Mouse (Mus musculus): ENCODE results near the gene Olfr1098. TPM values are rescaled to one million over a fixed set of nuclear protein-coding genes. Genes with fewer than 3 reads are reported as not detected.

The Olfr1098 gene
- polyA plus RNA-seq (2014; fragmentation: Nextera tagmentation; extraction: Ambion mirVana) = not detected in 2 replicates

DNA sequence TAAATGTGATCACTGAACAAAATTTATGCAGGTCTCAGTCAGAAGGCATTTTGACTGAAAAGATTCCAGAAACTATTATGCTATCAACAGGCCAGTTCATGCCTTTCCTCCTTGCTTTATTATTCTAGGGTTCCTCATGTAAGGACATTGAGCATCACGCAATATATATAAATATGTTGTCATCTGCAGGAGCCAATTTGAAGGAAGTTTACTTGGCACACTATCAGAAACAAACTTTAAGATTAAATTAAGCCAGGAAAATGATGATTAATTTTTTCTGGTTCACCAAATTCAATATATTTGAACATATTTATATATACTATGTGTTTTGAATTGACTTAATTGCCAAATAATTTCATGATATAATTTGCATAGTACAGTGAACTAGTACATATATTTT is at the start of gene Olfr1098:
Gene Olfr1098 (minus strand): TSS at position 101 of the 400 bp plus-strand sequence.
- WGBS = 87% methylated on average over 1 of the region's 1 CpGs
- DNase-seq (ENCODE audit: low spot score) = no peak
- H3K9me3 ChIP-seq (ENCODE audit: control insufficient read depth, low read length) = no peaks in the 10 kb centered on the region
- no peak for ATAC-seq (replicated peaks; ENCODE audit: low FRiP score, low TSS enrichment, low read depth)
- no peak within 1 kb of the TSS for H3K27ac ChIP-seq (ENCODE audit: low read depth)
- no peaks in the 10 kb centered on the region for H3K27me3 ChIP-seq (replicated peaks; ENCODE audit: control insufficient read depth, insufficient read depth, low read length)
- no peaks in the 10 kb centered on the region for H3K4me1 ChIP-seq (replicated peaks; ENCODE audit: control insufficient read depth, insufficient read depth, low read length)
- no peak within 1 kb of the TSS for H3K4me2 ChIP-seq (ENCODE audit: low read length)
- H3K9ac ChIP-seq (ENCODE audit: low read length) = no peak within 1 kb of the TSS
- no peak within 1 kb of the TSS for H3K4me3 ChIP-seq (ENCODE audit: low read depth, low read length)
- H3K36me3 ChIP-seq (ENCODE audit: control insufficient read depth, insufficient read depth, low read length) = no peaks in the 10 kb centered on the region

DNA sequence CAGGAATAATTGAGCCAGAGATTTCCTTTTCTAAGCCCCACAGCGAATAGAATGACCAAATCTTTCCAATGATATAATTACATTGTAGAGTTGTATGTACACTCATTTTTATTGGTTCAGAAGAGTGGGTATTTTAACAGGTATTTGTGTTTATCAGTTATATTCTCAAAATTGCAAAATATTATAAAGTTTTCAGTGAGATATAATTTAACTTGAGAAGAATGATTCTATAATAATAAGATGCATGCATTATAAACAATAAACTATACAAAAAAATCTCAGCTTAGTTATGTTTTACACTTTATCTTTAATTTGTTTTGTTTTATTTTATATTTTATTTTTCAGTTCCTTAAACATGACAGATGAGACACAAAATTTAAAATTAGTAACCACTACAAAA is 36.2 kb upstream of the Olfr1098 start, which contains the start of gene Olfr1099:
Gene Olfr1099 (minus strand): TSS at position 101 of the 400 bp plus-strand sequence.
- Histone ChIP-seq H3K9me3 (ENCODE audit: control insufficient read depth, low read length) (no peaks in the 10 kb centered on the region), H3K36me3 (ENCODE audit: control insufficient read depth, insufficient read depth, low read length) (no peaks in the 10 kb centered on the region), H3K4me2 (ENCODE audit: low read length) (no peak within 1 kb of the TSS), H3K4me3 (ENCODE audit: low read depth, low read length) (no peak within 1 kb of the TSS), H3K4me1 (replicated peaks; ENCODE audit: control insufficient read depth, insufficient read depth, low read length) (no peaks in the 10 kb centered on the region), H3K27ac (ENCODE audit: low read depth) (no peak within 1 kb of the TSS), H3K27me3 (replicated peaks; ENCODE audit: control insufficient read depth, insufficient read depth, low read length) (no peaks in the 10 kb centered on the region), H3K9ac (ENCODE audit: low read length) (no peak within 1 kb of the TSS)
- no peak for DNase-seq (ENCODE audit: low spot score)
- ATAC-seq (replicated peaks; ENCODE audit: low FRiP score, low TSS enrichment, low read depth) = no peak
- 85% methylated on average over 1 of the region's 1 CpGs for WGBS

DNA sequence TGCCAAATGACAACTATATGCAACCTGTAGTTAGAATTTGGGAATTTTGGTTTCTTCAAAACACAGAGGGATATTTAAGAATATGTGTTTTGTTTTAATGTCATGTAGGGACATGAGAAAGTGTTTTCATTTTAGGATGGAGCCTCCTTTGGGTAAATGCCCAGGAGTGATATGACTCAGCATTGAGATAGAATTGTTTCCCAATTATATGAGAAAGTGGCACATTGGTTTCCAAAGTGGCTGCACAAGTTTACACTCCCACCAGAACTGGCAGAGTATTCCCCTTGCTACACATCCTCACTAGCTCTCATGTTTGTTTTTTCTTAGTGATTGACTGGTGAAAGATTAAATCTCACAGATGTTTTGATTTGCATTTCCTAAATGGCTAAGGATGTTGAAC is 2.2 kb upstream of the Olfr1098 start:
- no peaks in the 10 kb centered on the region for H3K36me3 ChIP-seq (ENCODE audit: control insufficient read depth, insufficient read depth, low read length)
- ATAC-seq (replicated peaks; ENCODE audit: low FRiP score, low TSS enrichment, low read depth) (no peak), DNase-seq (ENCODE audit: low spot score) (no peak)
- no peaks in the 10 kb centered on the region for H3K9me3 ChIP-seq (ENCODE audit: control insufficient read depth, low read length)
- no peak overlapping the region for H3K4me2 ChIP-seq (ENCODE audit: low read length)
- H3K9ac ChIP-seq (ENCODE audit: low read length) = no peak overlapping the region
- H3K27ac ChIP-seq (ENCODE audit: low read depth) = no peak overlapping the region
- no peaks in the 10 kb centered on the region for H3K27me3 ChIP-seq (replicated peaks; ENCODE audit: control insufficient read depth, insufficient read depth, low read length)
- no peaks in the 10 kb centered on the region for H3K4me1 ChIP-seq (replicated peaks; ENCODE audit: control insufficient read depth, insufficient read depth, low read length)
- no peak overlapping the region for H3K4me3 ChIP-seq (ENCODE audit: low read depth, low read length)

DNA sequence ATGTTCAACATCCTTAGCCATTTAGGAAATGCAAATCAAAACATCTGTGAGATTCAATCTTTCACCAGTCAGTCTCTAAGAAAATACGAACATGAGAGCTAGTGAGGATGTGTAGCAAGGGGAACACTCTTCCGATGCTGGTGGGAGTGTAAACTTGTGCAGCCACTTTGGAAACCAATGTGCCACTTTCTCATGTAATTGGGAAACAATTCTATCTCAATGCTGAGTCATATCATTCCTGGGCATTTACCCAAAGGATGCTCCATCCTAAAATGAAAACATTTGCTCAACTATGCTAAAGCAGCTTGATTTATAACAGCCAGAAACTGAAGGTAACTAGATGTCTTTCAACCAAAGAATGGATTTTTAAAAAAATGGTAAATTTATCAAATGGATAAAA is 18.7 kb downstream of the Olfr1098 start:
- no peaks in the 10 kb centered on the region for H3K36me3 ChIP-seq (ENCODE audit: control insufficient read depth, insufficient read depth, low read length)
- WGBS = 88% methylated on average over 2 of the region's 2 CpGs
- no peak overlapping the region for H3K27ac ChIP-seq (ENCODE audit: low read depth)
- no peak for DNase-seq (ENCODE audit: low spot score)
- H3K4me3 ChIP-seq (ENCODE audit: low read depth, low read length) = no peak overlapping the region
- H3K4me2 ChIP-seq (ENCODE audit: low read length) = no peak overlapping the region
- ATAC-seq (replicated peaks; ENCODE audit: low FRiP score, low TSS enrichment, low read depth) = no peak
- no peak overlapping the region for H3K9ac ChIP-seq (ENCODE audit: low read length)
- H3K9me3 ChIP-seq (ENCODE audit: control insufficient read depth, low read length) = no peaks in the 10 kb centered on the region
- H3K4me1 ChIP-seq (replicated peaks; ENCODE audit: control insufficient read depth, insufficient read depth, low read length) = no peaks in the 10 kb centered on the region
- no peaks in the 10 kb centered on the region for H3K27me3 ChIP-seq (replicated peaks; ENCODE audit: control insufficient read depth, insufficient read depth, low read length)

DNA sequence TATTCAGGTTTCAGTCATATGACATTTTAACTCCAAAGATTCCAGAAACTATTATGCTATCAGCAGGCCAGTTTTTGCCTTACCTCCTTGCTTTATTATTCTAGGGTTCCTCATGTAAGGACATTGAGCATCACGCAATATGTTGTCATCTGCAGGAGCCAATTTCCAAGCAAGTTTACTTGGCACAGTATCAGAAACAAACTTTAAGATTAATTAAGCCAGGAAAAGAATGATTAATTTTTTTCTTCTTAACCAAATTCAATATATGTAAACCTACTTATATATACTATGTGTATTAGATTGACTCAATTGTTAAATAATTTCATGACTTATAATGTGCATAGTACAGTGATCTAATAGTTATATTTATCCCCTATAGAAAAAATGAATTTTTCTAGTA is 32.2 kb downstream of the Olfr1098 start, which contains the start of gene Olfr1097:
Gene Olfr1097 (minus strand): TSS at position 101 of the 400 bp plus-strand sequence.
- 91% methylated on average over 1 of the region's 1 CpGs for WGBS
- Histone ChIP-seq H3K27ac (ENCODE audit: low read depth) (no peak within 1 kb of the TSS), H3K27me3 (replicated peaks; ENCODE audit: control insufficient read depth, insufficient read depth, low read length) (no peaks in the 10 kb centered on the region), H3K4me1 (replicated peaks; ENCODE audit: control insufficient read depth, insufficient read depth, low read length) (no peaks in the 10 kb centered on the region), H3K4me3 (ENCODE audit: low read depth, low read length) (no peak within 1 kb of the TSS), H3K36me3 (ENCODE audit: control insufficient read depth, insufficient read depth, low read length) (no peaks in the 10 kb centered on the region), H3K9me3 (ENCODE audit: control insufficient read depth, low read length) (no peaks in the 10 kb centered on the region), H3K4me2 (ENCODE audit: low read length) (no peak within 1 kb of the TSS), H3K9ac (ENCODE audit: low read length) (no peak within 1 kb of the TSS)
- ATAC-seq (replicated peaks; ENCODE audit: low FRiP score, low TSS enrichment, low read depth) (no peak), DNase-seq (ENCODE audit: low spot score) (no peak)

DNA sequence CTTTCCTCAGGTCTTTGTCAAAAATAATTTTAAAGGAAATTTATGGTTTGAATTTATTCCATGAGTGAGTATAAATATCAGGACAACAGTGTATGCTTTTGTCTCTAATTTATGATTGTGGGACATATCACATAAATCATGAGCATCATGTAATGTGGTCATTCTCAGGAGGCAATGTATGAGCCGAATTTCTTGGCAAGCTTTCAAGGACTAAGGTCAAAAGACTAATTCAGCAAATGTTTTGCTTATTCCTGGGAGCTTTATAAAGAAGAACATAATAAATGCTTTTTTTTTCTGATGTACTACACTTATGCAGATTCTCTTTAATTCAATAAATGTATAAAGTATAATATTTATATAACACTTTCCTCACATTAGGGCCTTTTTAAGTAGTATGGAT is 49.6 kb downstream of the Olfr1098 start, which contains the start of gene Gm13723:
Gene Gm13723 (minus strand): TSS at position 101 of the 400 bp plus-strand sequence.
- no peaks in the 10 kb centered on the region for H3K27me3 ChIP-seq (replicated peaks; ENCODE audit: control insufficient read depth, insufficient read depth, low read length)
- no peak within 1 kb of the TSS for H3K27ac ChIP-seq (ENCODE audit: low read depth)
- H3K9me3 ChIP-seq (ENCODE audit: control insufficient read depth, low read length) = no peaks in the 10 kb centered on the region
- H3K4me1 ChIP-seq (replicated peaks; ENCODE audit: control insufficient read depth, insufficient read depth, low read length) = no peaks in the 10 kb centered on the region
- DNase-seq (ENCODE audit: low spot score) = no peak
- no peak within 1 kb of the TSS for H3K4me3 ChIP-seq (ENCODE audit: low read depth, low read length)
- ATAC-seq (replicated peaks; ENCODE audit: low FRiP score, low TSS enrichment, low read depth) = no peak
- H3K36me3 ChIP-seq (ENCODE audit: control insufficient read depth, insufficient read depth, low read length) = no peaks in the 10 kb centered on the region
- H3K9ac ChIP-seq (ENCODE audit: low read length) = no peak within 1 kb of the TSS
- H3K4me2 ChIP-seq (ENCODE audit: low read length) = no peak within 1 kb of the TSS
- WGBS = 51% methylated on average over 1 of the region's 1 CpGs

Other genes with a start within 250 kb of the Olfr1098 start
- gene Olfr1086, start 244.5 kb downstream of the Olfr1098 start, polyA plus RNA-seq (2014; fragmentation: Nextera tagmentation; extraction: Ambion mirVana) = not detected in 2 replicates
- gene Olfr1087, start 226.2 kb downstream of the Olfr1098 start, polyA plus RNA-seq (2014; fragmentation: Nextera tagmentation; extraction: Ambion mirVana) = not detected in 2 replicates
- gene Olfr1089, start 190.8 kb downstream of the Olfr1098 start, polyA plus RNA-seq (2014; fragmentation: Nextera tagmentation; extraction: Ambion mirVana) = not detected in 2 replicates
- gene Olfr1090, start 165.6 kb downstream of the Olfr1098 start, polyA plus RNA-seq (2014; fragmentation: Nextera tagmentation; extraction: Ambion mirVana) = not detected in 2 replicates
- gene Olfr1093, start 142.1 kb downstream of the Olfr1098 start, polyA plus RNA-seq (2014; fragmentation: Nextera tagmentation; extraction: Ambion mirVana) = not detected in 2 replicates
- gene Olfr141, start 114.5 kb downstream of the Olfr1098 start, polyA plus RNA-seq (2014; fragmentation: Nextera tagmentation; extraction: Ambion mirVana) = not detected in 2 replicates
- not detected in 2 replicates for gene Olfr1094, start 99.9 kb downstream of the Olfr1098 start, polyA plus RNA-seq (2014; fragmentation: Nextera tagmentation; extraction: Ambion mirVana)
- gene Olfr1095, start 72.8 kb downstream of the Olfr1098 start, polyA plus RNA-seq (2014; fragmentation: Nextera tagmentation; extraction: Ambion mirVana) = not detected in 2 replicates
- gene Gm13723, start 49.7 kb downstream of the Olfr1098 start, polyA plus RNA-seq (2014; fragmentation: Nextera tagmentation; extraction: Ambion mirVana) = not detected in 2 replicates
- not detected in 2 replicates for gene Olfr1097, start 32.3 kb downstream of the Olfr1098 start, polyA plus RNA-seq (2014; fragmentation: Nextera tagmentation; extraction: Ambion mirVana)
- gene Olfr1099, start 36.1 kb upstream of the Olfr1098 start, polyA plus RNA-seq (2014; fragmentation: Nextera tagmentation; extraction: Ambion mirVana) = not detected in 2 replicates
- not detected in 2 replicates for gene Olfr1100, start 55.4 kb upstream of the Olfr1098 start, polyA plus RNA-seq (2014; fragmentation: Nextera tagmentation; extraction: Ambion mirVana)
- not detected in 2 replicates for gene Olfr1101, start 66.7 kb upstream of the Olfr1098 start, polyA plus RNA-seq (2014; fragmentation: Nextera tagmentation; extraction: Ambion mirVana)
- gene Olfr1102, start 73.9 kb upstream of the Olfr1098 start, polyA plus RNA-seq (2014; fragmentation: Nextera tagmentation; extraction: Ambion mirVana) = not detected in 2 replicates
- not detected in 2 replicates for gene Olfr1104, start 102.5 kb upstream of the Olfr1098 start, polyA plus RNA-seq (2014; fragmentation: Nextera tagmentation; extraction: Ambion mirVana)
- not detected in 2 replicates for gene Olfr1105, start 112.0 kb upstream of the Olfr1098 start, polyA plus RNA-seq (2014; fragmentation: Nextera tagmentation; extraction: Ambion mirVana)
- not detected in 2 replicates for gene Olfr1106, start 127.7 kb upstream of the Olfr1098 start, polyA plus RNA-seq (2014; fragmentation: Nextera tagmentation; extraction: Ambion mirVana)
- gene Olfr1107, start 151.3 kb upstream of the Olfr1098 start, polyA plus RNA-seq (2014; fragmentation: Nextera tagmentation; extraction: Ambion mirVana) = not detected in 2 replicates
- gene Olfr1109, start 171.5 kb upstream of the Olfr1098 start, polyA plus RNA-seq (2014; fragmentation: Nextera tagmentation; extraction: Ambion mirVana) = not detected in 2 replicates
- not detected in 2 replicates for gene Olfr259, start 190.0 kb upstream of the Olfr1098 start, polyA plus RNA-seq (2014; fragmentation: Nextera tagmentation; extraction: Ambion mirVana)
- gene Olfr1110, start 215.8 kb upstream of the Olfr1098 start, polyA plus RNA-seq (2014; fragmentation: Nextera tagmentation; extraction: Ambion mirVana) = not detected in 2 replicates
- not detected in 2 replicates for gene Olfr1111, start 228.1 kb upstream of the Olfr1098 start, polyA plus RNA-seq (2014; fragmentation: Nextera tagmentation; extraction: Ambion mirVana)